Mouse (Mus musculus): ENCODE results near the gene Fcer1g.

The Fcer1g gene

GRCm38 (mm10) chr1:171189476-171190114 lies 44.6 kb downstream of the Fcer1g start:
- in situ Hi-C loops (cut with MboI; ENCODE audit: low sequenced_read_pairs): no loop called here

- in situ Hi-C loops (cut with MboI; ENCODE audit: low sequenced_read_pairs): no loop called here
Measured at GRCm38 (mm10) chr1:171189046-171189445, 45.1 kb downstream of the Fcer1g start.

DNA sequence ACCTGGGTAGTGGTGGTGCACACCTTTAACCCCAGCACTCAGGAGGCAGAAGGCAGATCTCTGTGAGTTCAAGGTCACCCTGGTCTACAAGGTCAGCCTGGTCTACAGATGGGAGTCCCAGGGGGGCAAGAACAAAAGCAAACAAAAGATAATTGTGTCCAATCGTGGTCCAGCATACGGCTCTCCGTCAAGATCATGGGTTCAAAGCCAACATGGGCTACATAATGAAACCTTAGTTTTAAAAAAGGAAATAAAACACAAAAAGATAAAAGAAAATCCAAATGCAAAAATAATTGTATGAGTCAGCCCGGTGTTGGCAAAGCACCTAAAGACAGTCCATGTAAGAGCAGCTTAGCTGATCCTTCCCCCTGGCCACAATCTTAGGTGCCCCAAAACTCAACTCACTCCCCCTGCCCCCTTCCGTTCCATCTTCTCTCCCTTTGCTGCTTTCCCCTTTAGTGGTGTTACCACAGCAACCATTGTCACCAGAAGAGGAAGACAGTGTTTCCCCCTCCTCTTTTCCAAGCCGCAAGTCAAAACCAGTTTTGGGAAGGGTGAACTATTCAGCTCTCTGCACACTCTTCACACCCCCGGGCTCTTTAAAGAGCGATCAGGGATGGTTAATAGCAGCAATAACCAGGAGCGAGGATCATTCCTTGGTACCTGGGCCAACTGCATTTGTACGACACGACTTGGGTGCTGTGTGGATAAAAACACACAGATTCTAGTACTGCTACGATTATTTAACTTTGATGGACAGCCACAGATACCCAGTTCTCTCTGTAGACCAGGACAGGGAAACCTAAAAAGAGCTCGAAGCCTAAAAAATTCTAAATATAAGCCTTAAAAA lies 46.1 kb downstream of the Fcer1g start:
- in situ Hi-C loops (cut with MboI; ENCODE audit: low sequenced_read_pairs): no loop called here

DNA sequence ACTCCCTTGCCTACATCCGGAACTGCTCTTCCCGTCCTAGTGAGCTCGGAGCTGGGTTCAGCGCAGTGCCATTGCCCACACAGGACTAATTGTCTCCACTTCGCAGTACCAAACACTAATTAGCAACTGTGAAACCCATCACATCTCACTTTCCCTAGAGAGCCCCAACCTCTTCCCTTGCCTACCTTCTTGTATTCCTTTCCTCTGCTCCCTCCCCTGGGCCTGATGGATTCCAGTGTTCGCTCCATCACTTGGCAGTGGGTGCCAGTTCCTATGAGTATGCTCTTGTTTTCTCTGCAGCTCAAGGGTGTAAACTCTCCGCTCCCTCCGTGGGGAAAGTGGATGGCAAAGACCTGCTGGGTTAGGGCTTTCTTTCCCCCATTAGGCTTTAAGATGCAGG lies 48.5 kb downstream of the Fcer1g start:
- in situ Hi-C loops (cut with MboI; ENCODE audit: low sequenced_read_pairs): no loop called here

DNA sequence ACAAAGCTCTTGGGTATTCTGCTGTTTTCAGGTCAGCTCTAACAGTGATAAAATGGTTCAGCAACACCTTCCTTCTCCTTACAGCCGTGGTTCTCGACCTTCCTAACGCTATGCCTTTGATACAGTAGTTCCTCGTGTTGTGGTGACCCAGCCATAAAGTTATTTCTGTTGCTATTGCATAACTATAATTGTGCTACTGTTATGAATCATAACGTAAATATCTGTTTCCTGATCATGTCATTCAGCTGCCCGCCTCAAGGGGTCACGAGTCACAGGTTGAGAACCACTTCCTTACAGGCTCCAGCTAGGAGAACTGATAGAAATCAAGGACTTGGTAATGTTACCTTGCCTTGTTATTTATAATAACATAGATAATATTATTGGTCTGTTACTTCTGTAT lies 49.9 kb downstream of the Fcer1g start:
- in situ Hi-C loops (cut with MboI; ENCODE audit: low sequenced_read_pairs): no loop called here

- in situ Hi-C loops (cut with MboI; ENCODE audit: low sequenced_read_pairs): no loop called here
Measured at GRCm38 (mm10) chr1:171183620-171184019, 50.5 kb downstream of the Fcer1g start.

DNA sequence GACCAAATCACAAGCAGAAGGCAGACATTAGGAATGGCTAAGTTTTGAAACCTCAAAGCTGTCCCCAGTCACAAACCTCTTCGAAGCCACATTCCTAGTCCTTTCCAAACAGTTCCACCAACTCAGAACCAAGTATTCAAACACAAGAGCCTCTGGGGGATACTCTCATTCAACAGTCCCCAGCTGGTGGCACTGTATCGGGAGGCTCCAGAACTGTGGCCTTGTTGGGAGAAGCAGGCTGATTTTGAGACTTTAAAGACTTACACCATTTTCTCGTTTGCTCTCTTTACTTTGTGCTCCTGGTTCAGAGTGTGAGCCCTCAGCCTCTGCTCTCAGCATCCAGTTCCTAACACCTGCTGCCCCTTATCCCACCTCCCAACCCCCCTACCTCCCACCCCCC lies 51.1 kb downstream of the Fcer1g start:
- in situ Hi-C loops (cut with MboI; ENCODE audit: low sequenced_read_pairs): no loop called here

Data from CH12F3 (cell line).